8 mouse cellular contexts compared by ENCODE assay signal in the genomic region with DNA sequence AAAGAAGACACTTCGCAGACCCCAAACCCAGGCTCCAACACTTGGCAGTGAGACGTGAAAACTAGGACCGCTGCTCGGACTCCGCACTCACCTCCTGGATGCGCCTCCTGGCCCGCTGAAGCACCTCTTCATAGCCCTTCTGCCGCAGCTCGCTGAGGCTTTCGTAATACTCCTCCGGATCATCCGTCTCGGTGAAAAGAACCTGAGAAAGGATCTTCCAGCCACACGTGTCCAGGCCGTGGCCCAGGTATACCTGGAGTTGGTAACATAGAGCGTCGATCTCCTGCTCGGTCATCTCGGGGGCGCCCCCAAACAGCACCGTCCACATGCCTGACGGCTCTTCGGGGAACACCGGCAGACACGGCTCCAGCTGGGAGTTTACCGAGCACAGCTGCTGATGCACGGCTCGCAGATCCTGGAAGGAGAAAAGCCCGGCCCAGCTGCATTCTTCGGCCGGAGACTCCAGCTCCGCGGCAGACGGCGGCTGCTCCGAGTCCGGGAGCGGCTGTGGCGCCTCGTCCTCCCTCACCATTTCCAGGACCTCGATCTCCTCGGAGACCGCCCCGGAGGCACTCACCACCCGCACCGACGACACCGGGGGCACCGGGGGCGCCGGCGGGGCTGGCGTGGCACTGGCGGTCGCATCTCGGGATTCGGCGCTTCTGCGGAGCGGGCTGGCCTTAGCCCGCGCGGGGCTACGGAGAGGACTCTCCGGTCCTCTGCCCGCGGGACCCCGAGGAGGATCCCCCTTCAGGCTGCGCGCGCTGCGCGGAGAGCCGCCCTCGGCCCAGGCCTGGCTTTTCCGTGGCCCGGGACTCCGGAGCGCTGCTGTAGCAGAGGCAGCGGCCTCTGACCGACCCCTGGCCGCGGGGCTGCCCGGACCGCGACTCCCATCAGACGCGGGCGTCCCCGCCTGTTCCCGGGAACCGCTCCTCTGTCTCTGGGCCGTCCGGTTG. TPM values are rescaled to one million over a fixed set of nuclear protein-coding genes. Genes with fewer than 3 reads are reported as not detected.
DNase-seq lines count a peak whose midpoint lies in the region; ATAC-seq and TF ChIP-seq lines count a peak whose summit lies in the region.

No protein-coding gene starts in this region.

- under 1% methylated on average over 93 of the region's 94 CpGs for WGBS in forebrain, embryonic 13.5 days
- WGBS in lung, postnatal 0 days: under 1% methylated on average over 93 of the region's 94 CpGs

- no peak for TF ChIP-seq EP300 in lung, postnatal 0 days (IDR thresholded peaks at IDR 0.05)

- TF ChIP-seq CTCF in lung, postnatal 0 days (IDR thresholded peaks at IDR 0.05): no peak

- in situ Hi-C loops in ES-E14 (cut with MboI; ENCODE audit: low sequenced_read_pairs in 2 of 2, unreplicated experiment in 2 of 2): no loop called here

- peak; percentile 10; the same call in 1 of the 2 replicates for ATAC-seq in cerebellum, adult (ENCODE audit: insufficient number of reproducible peaks, low FRiP score, low TSS enrichment)
- peak; percentile 44 for ATAC-seq in forebrain, embryonic 13.5 days
- peak; percentile 29 for ATAC-seq in lung, postnatal 0 days

- H3K27me3 ChIP-seq in forebrain, embryonic 13.5 days: no peaks in the 10 kb centered on the region
- H3K27me3 ChIP-seq in lung, postnatal 0 days (replicated peaks; ENCODE audit: insufficient read depth, low read length): no peaks in the 10 kb centered on the region

- peak; percentile 16 for DNase-seq in ES-E14 (ENCODE audit: low read depth, low spot score)
- DNase-seq in heart, postnatal 10 days: peak; percentile 55 to 59
- peak; percentile 60 to 75 for DNase-seq in kidney, postnatal 4 days
- DNase-seq in lung, postnatal 0 days (ENCODE audit: low spot score): peak; percentile 53
- DNase-seq in ovary, adult 18-20 months (ENCODE audit: low spot score): peak; percentile 9
- DNase-seq in thymus, postnatal 0 days (ENCODE audit: low spot score): peak; percentile 41

- intact Hi-C loops in heart, postnatal 10 days (cut with DNase I): loop anchor here (2.0 to 5.0 kb wide), 3 partner anchors 96 to 190 kb away; no protein-coding TSS in a partner anchor

- H3K9me3 ChIP-seq in ES-E14 (ENCODE audit: control insufficient read depth, insufficient read depth, low read depth, low read length): no peaks in the 10 kb centered on the region
- H3K9me3 ChIP-seq in forebrain, embryonic 13.5 days (replicated peaks): no peaks in the 10 kb centered on the region
- H3K9me3 ChIP-seq in lung, postnatal 0 days (ENCODE audit: low read length): no peaks in the 10 kb centered on the region

- H3K4me1 ChIP-seq in ES-E14 (ENCODE audit: control insufficient read depth in 2 of 2, insufficient read depth in 2 of 2, low read length in 2 of 2, poor library complexity in 1 of 2): peaks cover 2 to 5% of the 10 kb centered on the region in 2 experiments; a peak in 3 of 4 replicates
- peaks cover 28% of the 10 kb centered on the region for H3K4me1 ChIP-seq in forebrain, embryonic 13.5 days
- no peaks in the 10 kb centered on the region; the same call in 1 of the 2 replicates for H3K4me1 ChIP-seq in lung, postnatal 0 days (ENCODE audit: insufficient read depth, low read depth, low read length)

- H3K4me2 ChIP-seq in forebrain, embryonic 13.5 days: peak overlapping the region; percentile 91
- H3K4me2 ChIP-seq in lung, postnatal 0 days (replicated peaks; ENCODE audit: low read depth, low read length): peak overlapping the region; percentile 98

- peak overlapping the region; percentile 93 for H3K9ac ChIP-seq in ES-E14 (ENCODE audit: insufficient read depth, low read depth, low read length, poor library complexity, severe bottlenecking)
- peak overlapping the region; percentile 93 for H3K9ac ChIP-seq in forebrain, embryonic 13.5 days
- peak overlapping the region; percentile 86 for H3K9ac ChIP-seq in lung, postnatal 0 days (replicated peaks; ENCODE audit: low read depth)

- peak overlapping the region; percentile 88; the same call in 1 of the 2 replicates for H3K27ac ChIP-seq in ES-E14 (ENCODE audit: insufficient read depth, low read depth, low read length, poor library complexity, severe bottlenecking)
- H3K27ac ChIP-seq in forebrain, embryonic 13.5 days: peak overlapping the region; percentile 95
- H3K27ac ChIP-seq in lung, postnatal 0 days (ENCODE audit: low read length): peak overlapping the region; percentile 98

- H3K4me3 ChIP-seq in ES-E14 (ENCODE audit: insufficient read depth in 1 of 2, low read depth in 1 of 2, low read length in 2 of 2, poor library complexity in 1 of 2, severe bottlenecking in 1 of 2): peak overlapping the region; percentile 93 to 95
- peak overlapping the region; percentile 75 for H3K4me3 ChIP-seq in forebrain, embryonic 13.5 days
- peak overlapping the region; percentile 89 for H3K4me3 ChIP-seq in lung, postnatal 0 days (ENCODE audit: low read depth, low read length)

- H3K36me3 ChIP-seq in ES-E14 (ENCODE audit: control insufficient read depth, insufficient read depth, low read length, poor library complexity, severe bottlenecking): no peaks in the 10 kb centered on the region
- 0 out of 2 replicates have a peak, but pooled peaks cover 3% of the 10 kb centered on the region for H3K36me3 ChIP-seq in forebrain, embryonic 13.5 days (ENCODE audit: poor library complexity, severe bottlenecking)
- no peaks in the 10 kb centered on the region for H3K36me3 ChIP-seq in lung, postnatal 0 days (ENCODE audit: insufficient read depth, low read length)

TF ChIP-seq in ES-E14, 5 proteins besides CTCF, POLR2A, EP300 and RAD21:
- no peak for TF ChIP-seq ZC3H11A (IDR thresholded peaks at IDR 0.05; ENCODE audit: borderline replicate concordance, low read depth, low read length)

RNA-seq across cellular contexts. Expression of a gene that starts 1.1 kb away (rescaled TPM):
- total RNA-seq in ES-E14 (2012; rRNA removed): 11.8 and 17.7 TPM in 2 replicates
- 4.8 and 5.4 TPM in 2 replicates for polyA plus RNA-seq in forebrain, embryonic 13.5 days (2015; fragmentation: Nextera tagmentation; extraction: Ambion mirVana)
- total RNA-seq in heart, postnatal 10 days (2021): 10 to 100 TPM; 41.9 to 43.9 TPM
- polyA plus RNA-seq in lung, postnatal 0 days (2015; fragmentation: Nextera tagmentation; extraction: Ambion mirVana): 8.3 and 9.3 TPM in 2 replicates
- 4.7 and 6.0 TPM in 2 replicates for polyA plus RNA-seq in thymus, postnatal 0 days (2015; fragmentation: Nextera tagmentation; extraction: Ambion mirVana)

Comparison
In these comparisons a context has a peak if more than half of its experiments do, and no peak if none do; other contexts are left out.
1. Peak in every context shown above with its lines: DNase-seq, ATAC-seq, H3K4me3 ChIP-seq and H3K27ac ChIP-seq.
2. DNase-seq: peak in every context shown above with its lines; median percentile 68 in kidney, postnatal 4 days; 57 in heart, postnatal 10 days; 53 in lung, postnatal 0 days; 41 in thymus, postnatal 0 days; 16 in ES-E14; 9 in ovary, adult 18-20 months.